ENCODE assay signal across 29 mouse cellular contexts in genomic region chr6:90484876-90485275, GRCm38 (mm10). TPM values are rescaled to one million over a fixed set of nuclear protein-coding genes. Genes with fewer than 3 reads are reported as not detected.
DNase-seq lines count a peak whose midpoint lies in the region; ATAC-seq and TF ChIP-seq lines count a peak whose summit lies in the region.
"Had no signal": no experiment of that assay in that cellular context is flagged by ENCODE, and none has a peak within 500 bp of the region (broad histone marks: within the 10 kb centered on the region; RNA-seq: fewer than 3 reads in every experiment).

No protein-coding gene starts in this region.

- intact Hi-C loops in gastrocnemius, adult 2 months (cut with DNase I), result no loop called here

- no peaks in the 10 kb centered on the region for H3K27me3 ChIP-seq in midbrain, postnatal 0 days (ENCODE audit: insufficient read depth, low read length)
- no peaks in the 10 kb centered on the region for H3K27me3 ChIP-seq in midbrain, embryonic 15.5 days (replicated peaks)
- H3K27me3 ChIP-seq: embryonic facial prominence, embryonic 12.5 days; embryonic facial prominence, embryonic 15.5 days; heart, embryonic 13.5 days; hindbrain, embryonic 13.5 days had no signal

- H3K36me3 ChIP-seq in midbrain, postnatal 0 days (ENCODE audit: insufficient read depth, low read length), result no peaks in the 10 kb centered on the region
- no peaks in the 10 kb centered on the region for H3K36me3 ChIP-seq in midbrain, embryonic 15.5 days (replicated peaks)
- H3K36me3 ChIP-seq: embryonic facial prominence, embryonic 12.5 days; embryonic facial prominence, embryonic 15.5 days; heart, embryonic 10.5 days; heart, embryonic 13.5 days; hindbrain, embryonic 13.5 days had no signal

- TF ChIP-seq CTCF in gastrocnemius, adult 2 months (IDR thresholded peaks at IDR 0.05), result no peak
- no peak for TF ChIP-seq CTCF in layer of hippocampus, adult 2 months (conservative IDR thresholded peaks at IDR 0.05)
- no peak for TF ChIP-seq CTCF in midbrain, postnatal 0 days (IDR thresholded peaks at IDR 0.05)

- H3K27ac ChIP-seq in gastrocnemius, adult 2 months, result peak overlapping the region; percentile 68
- H3K27ac ChIP-seq in layer of hippocampus, adult 2 months, result peak overlapping the region; percentile 48; the same call in 1 of the 2 replicates
- H3K27ac ChIP-seq in midbrain, postnatal 0 days (ENCODE audit: low read depth, low read length), result peak overlapping the region; percentile 18; the same call in 1 of the 2 replicates
- no peak overlapping the region for H3K27ac ChIP-seq in midbrain, embryonic 15.5 days
- H3K27ac ChIP-seq: embryonic facial prominence, embryonic 12.5 days; embryonic facial prominence, embryonic 15.5 days; heart, adult 2 months; heart, embryonic 10.5 days; heart, embryonic 13.5 days; hindbrain, embryonic 13.5 days had no signal

- H3K9me3 ChIP-seq in midbrain, postnatal 0 days (ENCODE audit: low read length), result no peaks in the 10 kb centered on the region
- H3K9me3 ChIP-seq in midbrain, embryonic 15.5 days, result no peaks in the 10 kb centered on the region
- H3K9me3 ChIP-seq: embryonic facial prominence, embryonic 12.5 days; embryonic facial prominence, embryonic 15.5 days; heart, embryonic 10.5 days; heart, embryonic 13.5 days; hindbrain, embryonic 13.5 days had no signal

- no peak; the same call in 1 of the 2 replicates for ATAC-seq in midbrain, postnatal 0 days (ENCODE audit: low FRiP score)
- ATAC-seq in midbrain, embryonic 15.5 days (replicated peaks), result no peak
- ATAC-seq: CD4-positive, CD25-positive, alpha-beta regulatory T cell, adult 4 months; forebrain, embryonic 14.5 days; forebrain, postnatal 0 days; hindbrain, embryonic 16.5 days; inflammation-experienced regulatory T-cells, adult 6 months; intestine, embryonic 16.5 days had no signal

- no peak overlapping the region for H3K9ac ChIP-seq in midbrain, postnatal 0 days (replicated peaks; ENCODE audit: low read length, poor library complexity, severe bottlenecking)
- no peak overlapping the region for H3K9ac ChIP-seq in midbrain, embryonic 15.5 days
- H3K9ac ChIP-seq: embryonic facial prominence, embryonic 12.5 days; embryonic facial prominence, embryonic 15.5 days; forebrain, postnatal 0 days; heart, embryonic 13.5 days; hindbrain, embryonic 13.5 days had no signal

- 0 out of 2 replicates have a peak overlapping the region, but pooled peaks have one; percentile 7 for H3K4me3 ChIP-seq in gastrocnemius, adult 2 months
- H3K4me3 ChIP-seq in layer of hippocampus, adult 2 months, result no peak overlapping the region
- H3K4me3 ChIP-seq in midbrain, postnatal 0 days (ENCODE audit: low read depth, low read length), result no peak overlapping the region
- no peak overlapping the region for H3K4me3 ChIP-seq in midbrain, embryonic 15.5 days
- H3K4me3 ChIP-seq: embryonic facial prominence, embryonic 12.5 days; embryonic facial prominence, embryonic 15.5 days; heart, adult 2 months; heart, embryonic 10.5 days; heart, embryonic 13.5 days; hindbrain, embryonic 13.5 days had no signal

- H3K4me2 ChIP-seq in midbrain, postnatal 0 days (ENCODE audit: low read depth, low read length, poor library complexity, severe bottlenecking), result no peak overlapping the region
- no peak overlapping the region for H3K4me2 ChIP-seq in midbrain, embryonic 15.5 days
- H3K4me2 ChIP-seq: embryonic facial prominence, embryonic 12.5 days; embryonic facial prominence, embryonic 15.5 days; heart, embryonic 13.5 days; hindbrain, embryonic 13.5 days had no signal

- 64% methylated on average over 5 of the region's 5 CpGs for WGBS in midbrain, postnatal 0 days
- WGBS in midbrain, embryonic 15.5 days, result 69% methylated on average over 5 of the region's 5 CpGs

- no peak for DNase-seq in gastrocnemius, adult 2 months
- DNase-seq in gastrocnemius, postnatal 25 days, result no peak
- DNase-seq in layer of hippocampus, adult 2 months (ENCODE audit: low spot score in 2 of 2), result no peak
- no peak for DNase-seq in layer of hippocampus, adult 11-12 months (ENCODE audit: low spot score)
- DNase-seq in midbrain, postnatal 0 days (ENCODE audit: low spot score), result peak; percentile 47
- DNase-seq in kidney, adult 9 months, result no peak
- DNase-seq: adrenal gland, adult 2 months; adrenal gland, postnatal 14 days; cerebellum, adult 11-12 months; cerebellum, adult 8-10 months; cerebellum, postnatal 14 days; forebrain, postnatal 0 days; gastrocnemius, postnatal 14 days; heart, adult 2 months had no signal

- no peaks in the 10 kb centered on the region for H3K4me1 ChIP-seq in midbrain, postnatal 0 days (ENCODE audit: insufficient read depth, low read length)
- no peaks in the 10 kb centered on the region for H3K4me1 ChIP-seq in midbrain, embryonic 15.5 days
- H3K4me1 ChIP-seq: hindbrain, embryonic 13.5 days had no signal

RNA-seq across cellular contexts. Expression of gene Aldh1l1, which starts 1.4 kb away (rescaled TPM):
- 1 to 10 TPM; 3.6 to 5.3 TPM for total RNA-seq in gastrocnemius, adult 2 months (2021)
- 1 to 10 TPM; 5.0 to 7.6 TPM for total RNA-seq in gastrocnemius, postnatal 25 days (2021)
- 10 to 100 TPM; 39.3 to 45.2 TPM for total RNA-seq in layer of hippocampus, adult 2 months (2021)
- total RNA-seq in midbrain, postnatal 0 days (2014; rRNA removed), result 111 and 125 TPM in 2 replicates
- polyA plus RNA-seq in midbrain, postnatal 0 days (2015; fragmentation: Nextera tagmentation; extraction: Ambion mirVana), result 83.8 and 101 TPM in 2 replicates
- polyA plus RNA-seq in midbrain, embryonic 15.5 days (2015; fragmentation: Nextera tagmentation; extraction: Ambion mirVana), result 49.9 and 58.7 TPM in 2 replicates

RNA-seq across cellular contexts. Expression of gene Klf15, which starts 22.5 kb away (rescaled TPM):
- total RNA-seq in gastrocnemius, adult 2 months (2021), result 10 to 100 TPM; 54.4 to 64.4 TPM
- 10 to 100 TPM; 29.8 to 33.3 TPM for total RNA-seq in gastrocnemius, postnatal 25 days (2021)
- 10 to 100 TPM; 29.9 to 33.8 TPM for total RNA-seq in layer of hippocampus, adult 2 months (2021)
- 34.2 and 35.1 TPM in 2 replicates for total RNA-seq in midbrain, postnatal 0 days (2014; rRNA removed)
- polyA plus RNA-seq in midbrain, postnatal 0 days (2015; fragmentation: Nextera tagmentation; extraction: Ambion mirVana), result 20.6 and 22.3 TPM in 2 replicates
- polyA plus RNA-seq in midbrain, embryonic 15.5 days (2015; fragmentation: Nextera tagmentation; extraction: Ambion mirVana), result 13.6 and 15.5 TPM in 2 replicates
- total RNA-seq: common myeloid progenitor, adult 5-6 weeks; hematopoietic stem cell, adult 5-6 weeks; MEL had no signal
- polyA plus RNA-seq: C2C12; CD4-positive, CD25-positive, alpha-beta regulatory T cell, adult 4 months; inflammation-experienced regulatory T-cells, adult 6 months had no signal

RNA-seq across cellular contexts. Expression of gene Cfap100, which starts 56.3 kb away (rescaled TPM):
- total RNA-seq in gastrocnemius, adult 2 months (2021), result under 1 TPM; 0.11 to 0.13 TPM
- total RNA-seq in gastrocnemius, postnatal 25 days (2021), result 1 to 10 TPM; 1.0 to 1.1 TPM
- total RNA-seq in layer of hippocampus, adult 2 months (2021), result 10 to 100 TPM; 16.3 to 18.7 TPM
- 3.5 and 22.7 TPM in 2 replicates for total RNA-seq in midbrain, postnatal 0 days (2014; rRNA removed)
- polyA plus RNA-seq in midbrain, postnatal 0 days (2015; fragmentation: Nextera tagmentation; extraction: Ambion mirVana), result 7.9 TPM in 2 replicates
- 7.8 and 8.1 TPM in 2 replicates for polyA plus RNA-seq in midbrain, embryonic 15.5 days (2015; fragmentation: Nextera tagmentation; extraction: Ambion mirVana)
- total RNA-seq: common myeloid progenitor, adult 5-6 weeks; hematopoietic stem cell, adult 5-6 weeks; MEL had no signal
- polyA plus RNA-seq: CD4-positive, CD25-positive, alpha-beta regulatory T cell, adult 4 months; heart, embryonic 10.5 days had no signal

Comparison
In these comparisons a context has a peak if more than half of its experiments do, and no peak if none do; other contexts are left out.
1. RNA of gene Aldh1l1, which starts 1.4 kb away (total RNA-seq): 111 to 125 TPM in midbrain, postnatal 0 days and 39.3 to 45.2 TPM in layer of hippocampus, adult 2 months; 5.0 to 7.6 TPM in gastrocnemius, postnatal 25 days and 3.6 to 5.3 TPM in gastrocnemius, adult 2 months; every median in the first group is over 4 times any median in the second.